Mouse (Mus musculus): ENCODE results near the gene Rad9a. TPM values are rescaled to one million over a fixed set of nuclear protein-coding genes. Genes with fewer than 3 reads are reported as not detected.

The Rad9a gene
- polyA plus RNA-seq, 1 experiment, result 33.3 TPM

GRCm38 (mm10) chr19:4206971-4207370 is 5.5 kb upstream of the Rad9a start:
- TF ChIP-seq MYOD1 (IDR thresholded peaks at IDR 0.05; ENCODE audit: control insufficient read depth, insufficient read length, low read depth) (no peak), MYOG (IDR thresholded peaks at IDR 0.05; ENCODE audit: control insufficient read depth, extremely low read depth, insufficient read length) (no peak), MAX (IDR thresholded peaks at IDR 0.05) (no peak), FOSL1 (IDR thresholded peaks at IDR 0.05; ENCODE audit: insufficient read depth, low read length, poor library complexity, severe bottlenecking) (no peak), CEBPB (IDR thresholded peaks at IDR 0.05; ENCODE audit: low read depth) (no peak), CTCF (IDR thresholded peaks at IDR 0.05; ENCODE audit: control insufficient read depth, insufficient read depth, insufficient read length) (peak; percentile 94), USF1 (IDR thresholded peaks at IDR 0.05; ENCODE audit: low read depth) (no peak)
- H3K36me3 ChIP-seq (ENCODE audit: control insufficient read depth, insufficient read depth), result no peaks in the 10 kb centered on the region
- H3K27me3 ChIP-seq (ENCODE audit: control insufficient read depth, insufficient read depth, insufficient read length), result no peaks in the 10 kb centered on the region
- H3K4me3 ChIP-seq (ENCODE audit: insufficient read depth, poor library complexity, severe bottlenecking), result no peak overlapping the region
- no peak overlapping the region for H3ac ChIP-seq (ENCODE audit: control insufficient read depth, insufficient read length, low read depth)
- no peaks in the 10 kb centered on the region for H3K79me3 ChIP-seq (ENCODE audit: low read depth)
- peaks cover under 1% of the 10 kb centered on the region for H3K79me2 ChIP-seq (ENCODE audit: control insufficient read depth, insufficient read depth)

- no peak overlapping the region for H3K4me3 ChIP-seq (ENCODE audit: insufficient read depth, poor library complexity, severe bottlenecking)
- no peaks in the 10 kb centered on the region for H3K27me3 ChIP-seq (ENCODE audit: control insufficient read depth, insufficient read depth, insufficient read length)
- peaks cover 2% of the 10 kb centered on the region for H3K36me3 ChIP-seq (ENCODE audit: control insufficient read depth, insufficient read depth)
- H3ac ChIP-seq (ENCODE audit: control insufficient read depth, insufficient read length, low read depth), result no peak overlapping the region
- no peak for TF ChIP-seq MYOD1 (IDR thresholded peaks at IDR 0.05; ENCODE audit: control insufficient read depth, insufficient read length, low read depth)
- TF ChIP-seq CEBPB (IDR thresholded peaks at IDR 0.05; ENCODE audit: low read depth), result no peak
- TF ChIP-seq FOSL1 (IDR thresholded peaks at IDR 0.05; ENCODE audit: insufficient read depth, low read length, poor library complexity, severe bottlenecking), result no peak
- TF ChIP-seq MYOG (IDR thresholded peaks at IDR 0.05; ENCODE audit: control insufficient read depth, extremely low read depth, insufficient read length), result no peak
- no peak for TF ChIP-seq USF1 (IDR thresholded peaks at IDR 0.05; ENCODE audit: low read depth)
- TF ChIP-seq MAX (IDR thresholded peaks at IDR 0.05), result no peak
- no peak for TF ChIP-seq CTCF (IDR thresholded peaks at IDR 0.05; ENCODE audit: control insufficient read depth, insufficient read depth, insufficient read length)
- H3K79me3 ChIP-seq (ENCODE audit: low read depth), result peaks cover 10% of the 10 kb centered on the region
- H3K79me2 ChIP-seq (ENCODE audit: control insufficient read depth, insufficient read depth), result peaks cover 16% of the 10 kb centered on the region
Observed at GRCm38 (mm10) chr19:4204889-4205288, 3.4 kb upstream of the Rad9a start.

- Histone ChIP-seq H3K79me2 (ENCODE audit: control insufficient read depth, insufficient read depth) (peaks cover 27% of the 10 kb centered on the region), H3ac (ENCODE audit: control insufficient read depth, insufficient read length, low read depth) (no peak overlapping the region), H3K27me3 (ENCODE audit: control insufficient read depth, insufficient read depth, insufficient read length) (no peaks in the 10 kb centered on the region), H3K79me3 (ENCODE audit: low read depth) (peaks cover 14% of the 10 kb centered on the region), H3K36me3 (ENCODE audit: control insufficient read depth, insufficient read depth) (peaks cover 13% of the 10 kb centered on the region), H3K4me3 (ENCODE audit: insufficient read depth, poor library complexity, severe bottlenecking) (no peak overlapping the region)
- TF ChIP-seq FOSL1 (IDR thresholded peaks at IDR 0.05; ENCODE audit: insufficient read depth, low read length, poor library complexity, severe bottlenecking) (no peak), CEBPB (IDR thresholded peaks at IDR 0.05; ENCODE audit: low read depth) (no peak), MYOG (IDR thresholded peaks at IDR 0.05; ENCODE audit: control insufficient read depth, extremely low read depth, insufficient read length) (no peak), MAX (IDR thresholded peaks at IDR 0.05) (no peak), MYOD1 (IDR thresholded peaks at IDR 0.05; ENCODE audit: control insufficient read depth, insufficient read length, low read depth) (no peak), USF1 (IDR thresholded peaks at IDR 0.05; ENCODE audit: low read depth) (no peak), CTCF (IDR thresholded peaks at IDR 0.05; ENCODE audit: control insufficient read depth, insufficient read depth, insufficient read length) (no peak)
Observed at GRCm38 (mm10) chr19:4203604-4204326, 2.3 kb upstream of the Rad9a start.

- peaks cover 14% of the 10 kb centered on the region for H3K79me3 ChIP-seq (ENCODE audit: low read depth)
- TF ChIP-seq CTCF (IDR thresholded peaks at IDR 0.05; ENCODE audit: control insufficient read depth, insufficient read depth, insufficient read length) (no peak), CEBPB (IDR thresholded peaks at IDR 0.05; ENCODE audit: low read depth) (no peak), FOSL1 (IDR thresholded peaks at IDR 0.05; ENCODE audit: insufficient read depth, low read length, poor library complexity, severe bottlenecking) (no peak), USF1 (IDR thresholded peaks at IDR 0.05; ENCODE audit: low read depth) (no peak), MYOD1 (IDR thresholded peaks at IDR 0.05; ENCODE audit: control insufficient read depth, insufficient read length, low read depth) (no peak), MAX (IDR thresholded peaks at IDR 0.05) (no peak), MYOG (IDR thresholded peaks at IDR 0.05; ENCODE audit: control insufficient read depth, extremely low read depth, insufficient read length) (no peak)
- peaks cover 28% of the 10 kb centered on the region for H3K79me2 ChIP-seq (ENCODE audit: control insufficient read depth, insufficient read depth)
- no peak overlapping the region for H3K4me3 ChIP-seq (ENCODE audit: insufficient read depth, poor library complexity, severe bottlenecking)
- H3ac ChIP-seq (ENCODE audit: control insufficient read depth, insufficient read length, low read depth), result no peak overlapping the region
- no peaks in the 10 kb centered on the region for H3K27me3 ChIP-seq (ENCODE audit: control insufficient read depth, insufficient read depth, insufficient read length)
- peaks cover 14% of the 10 kb centered on the region for H3K36me3 ChIP-seq (ENCODE audit: control insufficient read depth, insufficient read depth)
Observed at GRCm38 (mm10) chr19:4203148-4203547, 1.7 kb upstream of the Rad9a start.

GRCm38 (mm10) chr19:4202149-4202548 is 687 bp upstream of the Rad9a start:
- peaks cover 28% of the 10 kb centered on the region for H3K79me2 ChIP-seq (ENCODE audit: control insufficient read depth, insufficient read depth)
- H3K4me3 ChIP-seq (ENCODE audit: insufficient read depth, poor library complexity, severe bottlenecking), result no peak overlapping the region
- no peaks in the 10 kb centered on the region for H3K27me3 ChIP-seq (ENCODE audit: control insufficient read depth, insufficient read depth, insufficient read length)
- H3ac ChIP-seq (ENCODE audit: control insufficient read depth, insufficient read length, low read depth), result peak overlapping the region; percentile 83
- TF ChIP-seq CEBPB (IDR thresholded peaks at IDR 0.05; ENCODE audit: low read depth) (no peak), MYOG (IDR thresholded peaks at IDR 0.05; ENCODE audit: control insufficient read depth, extremely low read depth, insufficient read length) (no peak), USF1 (IDR thresholded peaks at IDR 0.05; ENCODE audit: low read depth) (no peak), CTCF (IDR thresholded peaks at IDR 0.05; ENCODE audit: control insufficient read depth, insufficient read depth, insufficient read length) (no peak), FOSL1 (IDR thresholded peaks at IDR 0.05; ENCODE audit: insufficient read depth, low read length, poor library complexity, severe bottlenecking) (no peak), MAX (IDR thresholded peaks at IDR 0.05) (no peak), MYOD1 (IDR thresholded peaks at IDR 0.05; ENCODE audit: control insufficient read depth, insufficient read length, low read depth) (no peak)
- peaks cover 22% of the 10 kb centered on the region for H3K36me3 ChIP-seq (ENCODE audit: control insufficient read depth, insufficient read depth)
- peaks cover 14% of the 10 kb centered on the region for H3K79me3 ChIP-seq (ENCODE audit: low read depth)

Measured in C2C12 (cell line).